Mouse (Mus musculus) spleen, postnatal 4 days (tissue): Measurements from ENCODE around the gene Cryl1.

Experiments used
- DNase-seq, 2 experiments: peaks; one replicate each; pipeline ENCODE4 v3.0.0; 2022; ENCODE audit warnings: low spot score in 2 of 2

Gene Cryl1

GRCm38 (mm10) chr14:57230264-57231015, 167.9 kb downstream of the Cryl1 start:
- DNase-seq = no peak
